Mouse (Mus musculus): ENCODE measurements at regions not wholly inside any gene's neighbourhood (a gene's known extent, or its start where the extent isn't known, plus 50 kb on each side); places are given as distances from the start of the nearest gene placed in this dataset.

DNA sequence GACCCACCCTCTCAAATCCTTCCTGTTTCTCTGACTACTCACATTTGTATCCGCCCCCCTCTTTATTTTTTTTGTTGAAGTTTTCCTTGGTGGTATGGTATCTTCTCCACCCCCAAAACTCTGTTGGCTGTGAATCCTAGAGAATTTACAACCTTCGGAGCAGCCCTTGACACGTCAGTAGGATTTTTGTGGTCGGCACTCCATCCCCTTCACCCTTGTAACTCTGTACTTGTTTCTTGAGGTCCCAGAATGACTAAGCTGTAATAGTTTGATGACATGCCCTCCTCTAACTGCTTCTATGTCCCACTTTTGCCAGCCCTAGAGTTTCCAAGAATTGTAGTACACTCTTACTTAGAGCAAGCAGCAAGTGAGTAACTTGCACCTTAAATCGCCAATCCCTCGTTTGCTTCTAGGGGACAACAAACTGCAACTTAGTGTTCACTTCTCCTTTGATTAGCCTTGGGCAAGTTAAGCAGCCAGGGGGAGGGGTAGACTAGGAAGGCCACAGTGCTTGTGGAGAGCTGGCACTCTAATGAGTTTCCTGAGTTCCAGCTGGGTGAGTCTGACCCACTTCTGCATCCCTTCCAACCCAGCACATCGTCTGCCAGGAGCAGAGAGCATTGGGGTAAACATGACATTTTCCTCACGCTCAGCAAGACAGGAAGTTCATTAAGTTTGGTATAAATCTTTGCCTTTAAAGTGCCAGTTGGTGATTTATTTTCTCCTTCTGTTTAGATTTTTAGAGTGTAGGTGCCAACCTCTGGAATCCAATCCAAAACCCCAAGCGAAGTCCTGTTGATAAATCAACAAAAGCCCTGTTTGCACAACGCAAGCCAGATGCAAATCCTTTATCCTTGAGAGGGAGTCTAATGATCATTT, 118.7 kb downstream of the Foxa2 start:
- ATAC-seq (replicated peaks; ENCODE audit: poor library complexity, severe bottlenecking) = no peak

GRCm38 (mm10) chr2:147926861-147927260, 119.9 kb downstream of the Foxa2 start:
- ATAC-seq (replicated peaks; ENCODE audit: poor library complexity, severe bottlenecking) = no peak

- ATAC-seq (replicated peaks; ENCODE audit: poor library complexity, severe bottlenecking) = no peak
Measured at GRCm38 (mm10) chr2:147907341-147907740, 139.4 kb downstream of the Foxa2 start.

DNA sequence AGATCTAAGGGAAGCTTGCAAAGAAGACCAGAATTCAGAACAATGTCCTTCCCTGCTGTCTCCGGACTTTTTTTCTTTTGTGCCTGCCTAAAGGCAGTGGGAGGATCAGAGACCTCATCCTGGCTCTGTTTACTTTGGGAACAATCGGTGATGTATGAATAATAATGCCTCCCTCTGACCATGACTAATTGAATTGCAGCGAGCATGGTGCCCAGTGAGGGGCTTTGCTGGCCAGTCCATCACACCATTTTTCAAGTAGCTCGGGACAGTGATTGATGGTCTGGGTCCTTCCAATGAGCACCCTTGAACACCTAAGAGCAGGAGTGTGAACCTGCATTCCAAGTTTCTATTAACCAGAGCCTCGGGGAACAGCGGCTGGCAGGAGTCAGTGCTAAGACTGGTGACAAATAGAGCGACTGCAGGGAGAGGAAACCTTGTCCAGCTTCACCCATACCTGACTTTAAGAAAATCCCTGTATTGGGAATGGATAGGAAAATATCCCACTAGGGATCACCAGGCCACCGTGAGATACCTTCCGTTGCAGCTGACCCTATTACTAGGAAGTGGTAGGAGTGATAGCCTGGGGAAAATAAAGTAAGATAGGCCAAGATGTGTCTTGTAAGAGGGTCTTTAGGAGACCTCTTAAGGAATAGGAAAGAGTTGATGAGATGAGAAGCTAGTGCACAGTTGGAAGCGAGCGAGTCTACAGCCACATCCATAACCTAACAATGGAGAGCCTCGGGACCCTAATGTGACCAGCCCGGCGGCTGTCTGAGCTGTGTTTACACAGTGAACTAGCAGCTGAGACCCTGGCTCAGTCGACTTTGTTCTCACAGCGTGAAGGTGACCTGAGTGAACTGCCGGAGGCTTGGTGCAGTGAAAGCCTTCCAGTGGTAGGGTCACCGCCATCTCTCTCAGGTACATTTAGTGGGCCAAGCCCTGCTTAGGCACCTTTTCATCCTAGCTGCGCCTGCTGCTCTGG, 140.7 kb downstream of the Foxa2 start:
- ATAC-seq (replicated peaks; ENCODE audit: poor library complexity, severe bottlenecking) = no peak

DNA sequence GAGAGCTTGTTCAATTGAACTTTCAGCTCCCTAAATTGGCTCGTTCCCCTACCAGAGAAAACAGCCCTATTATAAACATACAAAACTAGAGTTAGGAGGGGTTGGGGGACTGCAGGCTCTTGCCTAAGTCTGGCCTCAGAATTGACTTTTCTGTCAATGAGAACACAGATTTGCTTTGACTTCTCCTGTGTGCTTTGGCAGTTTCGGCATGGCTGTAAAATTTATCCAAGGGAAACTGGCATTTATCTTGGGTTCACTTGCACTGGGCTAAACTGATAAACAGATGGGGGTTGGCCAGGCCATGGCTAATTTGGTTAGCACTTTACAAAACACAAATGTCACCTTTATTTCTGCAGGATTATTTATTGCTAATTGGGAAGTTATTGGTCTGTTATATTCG, 141.7 kb downstream of the Foxa2 start:
- no peak for ATAC-seq (replicated peaks; ENCODE audit: poor library complexity, severe bottlenecking)

DNA sequence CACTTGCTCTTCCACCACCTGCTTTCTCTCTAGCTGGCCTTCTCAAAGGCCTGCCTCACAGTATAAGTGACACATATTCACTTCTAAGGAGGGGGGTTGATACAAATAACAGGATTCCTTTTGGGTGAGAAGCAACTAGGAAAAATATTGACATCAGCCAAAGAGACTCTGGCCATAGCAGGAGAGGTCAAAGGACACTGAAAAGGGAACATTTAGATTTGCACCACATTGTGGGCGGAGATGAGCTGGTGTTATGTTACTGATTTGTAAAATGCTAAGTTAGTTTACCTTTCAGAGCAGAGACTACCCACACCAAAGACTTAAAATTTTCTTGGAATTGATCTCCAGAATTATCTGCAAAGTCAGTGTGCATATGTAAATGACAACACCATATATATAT, 147.5 kb downstream of the Foxa2 start:
- no peak for ATAC-seq (replicated peaks; ENCODE audit: poor library complexity, severe bottlenecking)

DNA sequence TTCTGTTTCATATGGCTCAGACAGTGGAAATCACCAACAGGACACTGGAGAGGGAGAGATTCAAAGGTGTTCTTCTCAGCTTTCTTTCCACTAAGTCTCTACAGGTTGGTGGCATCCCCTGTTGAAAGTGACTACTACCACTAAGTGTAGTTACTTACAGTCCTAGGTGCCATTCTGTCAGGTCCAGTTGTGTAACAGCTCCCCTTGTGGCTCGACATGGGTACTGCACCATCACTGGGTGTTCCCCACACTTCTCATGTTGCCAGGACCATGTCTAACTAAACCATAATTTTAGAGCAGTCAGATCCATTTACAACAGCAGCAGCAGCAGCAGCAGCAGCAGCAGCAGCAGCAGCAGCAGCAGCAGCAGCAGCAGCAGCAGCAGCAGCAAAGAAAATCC, 151.1 kb downstream of the Foxa2 start:
- peak; percentile 92 for ATAC-seq (replicated peaks; ENCODE audit: poor library complexity, severe bottlenecking)

GRCm38 (mm10) chr2:147894213-147894612, 152.6 kb downstream of the Foxa2 start:
- ATAC-seq (replicated peaks; ENCODE audit: poor library complexity, severe bottlenecking) = no peak

GRCm38 (mm10) chr2:147886191-147886590, 160.6 kb downstream of the Foxa2 start:
- no peak for ATAC-seq (replicated peaks; ENCODE audit: poor library complexity, severe bottlenecking)

DNA sequence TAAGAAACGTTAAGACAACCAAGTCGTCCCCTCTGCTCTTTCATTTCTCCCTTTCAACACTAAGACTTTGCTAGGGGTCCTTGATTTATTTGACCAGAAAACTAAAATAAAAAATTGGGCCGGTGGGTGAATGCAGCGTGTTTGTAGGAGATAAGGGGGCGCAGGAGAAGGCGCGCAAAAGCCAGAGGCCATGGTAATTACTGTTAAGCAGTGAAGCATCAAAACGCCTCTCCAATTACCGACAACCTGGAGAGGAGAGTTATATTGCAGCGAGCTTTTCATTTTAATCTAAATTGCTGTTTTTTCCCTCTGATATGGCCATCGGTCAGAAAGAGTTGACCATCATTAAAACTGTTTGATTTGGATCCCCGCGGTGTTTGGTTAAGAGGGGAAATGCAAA, 168.9 kb downstream of the Foxa2 start:
- ATAC-seq (replicated peaks; ENCODE audit: poor library complexity, severe bottlenecking) = no peak

- ATAC-seq (replicated peaks; ENCODE audit: poor library complexity, severe bottlenecking) = no peak
Measured at GRCm38 (mm10) chr2:147877543-147877904, 169.2 kb downstream of the Foxa2 start.

DNA sequence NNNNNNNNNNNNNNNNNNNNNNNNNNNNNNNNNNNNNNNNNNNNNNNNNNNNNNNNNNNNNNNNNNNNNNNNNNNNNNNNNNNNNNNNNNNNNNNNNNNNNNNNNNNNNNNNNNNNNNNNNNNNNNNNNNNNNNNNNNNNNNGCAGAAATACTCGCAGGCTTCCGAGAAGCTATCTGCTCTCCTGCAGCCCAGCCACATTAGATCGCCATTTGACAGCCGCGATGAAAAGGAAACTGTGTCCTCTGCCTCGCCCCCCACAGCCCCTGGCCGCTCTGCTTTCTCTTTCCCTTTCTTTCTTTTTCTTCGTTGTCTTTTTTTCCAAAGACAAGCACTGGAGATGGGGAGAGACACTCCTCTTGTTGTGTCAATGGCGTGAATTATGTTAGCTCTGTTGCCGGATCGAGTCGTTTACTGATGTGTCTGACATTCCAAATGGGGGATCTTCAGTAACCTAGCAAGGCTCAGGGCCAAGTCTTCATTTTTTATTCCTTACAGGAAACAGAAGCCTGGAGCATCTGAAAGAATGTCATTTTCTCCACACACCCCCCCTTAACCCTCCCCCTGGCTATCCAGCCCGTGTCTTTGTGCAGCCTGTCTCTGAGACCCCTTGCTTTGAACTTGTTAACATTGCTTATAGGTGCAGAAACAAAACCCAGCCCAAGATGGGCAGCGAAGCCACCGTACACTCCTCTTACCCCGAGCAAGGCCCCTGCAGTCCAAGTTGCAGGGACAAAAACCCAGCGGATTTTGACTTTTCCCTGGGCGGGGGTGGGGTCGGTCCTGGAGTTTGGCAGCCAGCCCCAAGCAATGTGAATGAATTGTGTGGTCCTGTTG, 169.8 kb downstream of the Foxa2 start:
- no peak for ATAC-seq (replicated peaks; ENCODE audit: poor library complexity, severe bottlenecking)

DNA sequence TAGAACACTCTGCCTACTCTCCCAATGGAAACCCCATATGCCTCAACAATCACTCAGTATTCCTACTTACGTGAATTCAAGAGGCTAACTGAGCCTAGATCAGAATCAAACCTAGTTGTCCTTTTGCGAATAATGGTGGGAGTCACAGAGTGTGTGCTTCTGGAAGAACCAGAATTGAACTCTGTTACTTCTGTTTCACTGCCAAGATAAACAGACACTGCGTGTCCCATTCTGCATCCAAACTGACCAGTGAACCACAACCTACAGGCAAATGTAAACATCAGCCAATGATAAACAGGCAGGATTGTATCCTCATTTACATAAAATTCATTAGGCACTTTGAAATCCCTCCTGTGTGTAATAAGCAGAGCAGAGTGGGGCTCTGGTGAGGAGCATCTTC, 173.8 kb downstream of the Foxa2 start:
- ATAC-seq (replicated peaks; ENCODE audit: poor library complexity, severe bottlenecking) = no peak

GRCm38 (mm10) chr2:147851186-147851802, 195.5 kb downstream of the Foxa2 start:
- no peak for ATAC-seq (replicated peaks; ENCODE audit: poor library complexity, severe bottlenecking)

DNA sequence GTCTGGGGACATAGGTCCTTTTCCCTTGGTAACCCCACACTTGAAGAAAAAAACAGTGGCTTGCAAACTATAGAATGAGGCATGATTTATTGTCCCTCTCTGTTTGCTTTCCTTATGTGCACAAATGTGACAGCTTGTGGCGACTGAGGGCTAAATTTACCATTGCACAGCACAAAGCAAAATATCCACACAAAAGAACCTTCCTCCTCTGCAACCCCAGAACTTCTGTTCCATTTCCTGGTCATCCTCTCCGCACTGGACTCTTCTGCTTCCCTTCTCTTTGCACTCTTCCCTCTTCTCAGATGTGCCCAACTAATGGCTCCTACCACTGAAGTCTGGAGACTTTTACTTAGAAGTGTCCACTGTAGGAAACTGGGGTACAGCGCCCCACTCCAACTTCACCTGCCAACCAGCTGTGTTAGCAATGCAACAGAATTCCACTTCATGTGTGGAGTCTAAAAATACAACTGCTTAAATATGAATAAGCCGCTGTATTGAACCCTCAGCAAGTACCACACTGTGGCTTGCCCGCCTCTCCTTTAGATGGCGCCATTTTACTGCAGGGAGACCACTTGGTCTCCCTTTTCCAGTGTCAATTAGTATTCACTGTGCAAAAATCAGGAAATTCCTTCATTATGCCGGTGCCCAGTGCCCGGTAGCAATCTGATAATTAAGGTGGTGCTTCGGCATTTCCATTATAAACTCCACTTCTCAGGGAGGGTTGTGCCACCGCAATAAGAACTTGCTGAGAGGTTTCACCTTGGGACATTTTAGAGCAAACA, 199.6 kb downstream of the Foxa2 start:
- ATAC-seq (replicated peaks; ENCODE audit: poor library complexity, severe bottlenecking) = no peak

- ATAC-seq (replicated peaks; ENCODE audit: poor library complexity, severe bottlenecking) = no peak
Measured at GRCm38 (mm10) chr2:147845256-147845655, 201.5 kb downstream of the Foxa2 start.

DNA sequence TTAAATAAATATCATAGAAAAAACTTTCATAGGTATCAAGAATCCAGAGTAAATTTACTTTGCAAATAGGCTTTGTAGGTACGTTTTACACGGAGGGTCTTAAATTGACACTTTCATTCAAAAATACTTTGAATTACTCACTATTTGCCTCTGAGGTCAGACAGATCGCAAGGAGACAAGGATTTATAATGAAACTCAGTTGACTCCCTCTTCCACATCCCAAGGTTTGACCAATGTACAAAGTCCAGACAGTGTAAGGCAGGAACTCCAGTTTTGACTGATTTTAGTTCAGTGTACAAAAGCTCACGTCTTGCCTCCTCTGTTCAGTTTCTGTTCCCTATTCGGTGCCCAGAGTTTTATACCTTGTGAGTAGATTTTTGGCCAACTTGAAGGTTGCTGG, 205.8 kb downstream of the Foxa2 start:
- no peak for ATAC-seq (replicated peaks; ENCODE audit: poor library complexity, severe bottlenecking)

DNA sequence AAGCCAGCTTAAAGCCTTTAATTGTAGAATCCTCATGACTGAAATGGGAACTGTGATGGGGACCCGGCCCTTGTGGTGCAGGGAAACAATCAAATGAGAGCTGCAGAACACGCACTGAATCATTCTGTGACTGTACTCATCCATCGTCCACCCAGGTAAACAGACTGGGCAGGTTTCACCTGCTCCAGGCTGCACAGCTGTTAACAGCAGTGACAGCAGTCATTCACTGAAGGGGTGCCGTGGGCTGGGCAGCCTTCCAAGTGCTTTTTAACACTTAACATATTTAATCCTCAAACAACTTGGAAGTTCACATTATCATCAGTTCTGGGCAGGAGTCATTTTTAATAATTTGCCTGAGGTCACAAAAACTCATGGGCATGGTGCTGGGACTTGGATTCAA, 208.2 kb downstream of the Foxa2 start:
- ATAC-seq (replicated peaks; ENCODE audit: poor library complexity, severe bottlenecking) = no peak

DNA sequence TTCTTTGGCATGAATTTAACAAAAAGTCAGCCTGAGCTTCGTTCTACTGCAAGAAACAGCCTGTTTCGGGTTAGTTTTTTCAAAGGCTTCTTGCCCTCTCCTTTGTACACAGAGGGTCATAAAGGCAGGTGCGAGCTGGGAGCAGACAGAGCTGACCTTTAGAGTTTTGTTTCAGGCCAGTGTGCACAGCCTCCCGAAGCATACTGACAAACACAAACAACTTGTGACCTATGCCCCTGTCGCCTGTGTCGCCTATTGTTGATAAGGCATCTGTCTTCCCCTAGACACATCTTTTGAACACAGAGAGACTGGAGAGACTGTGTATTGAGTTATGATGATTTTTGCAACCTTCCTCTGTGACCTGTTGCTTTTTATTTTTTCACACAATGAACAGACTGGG, 216.2 kb downstream of the Foxa2 start:
- ATAC-seq (replicated peaks; ENCODE audit: poor library complexity, severe bottlenecking) = no peak

Data from granulocyte monocyte progenitor cell, adult 5-6 weeks (primary cell).